Mouse (Mus musculus) midbrain, embryonic 11.5 days (tissue): ENCODE data around the gene Cdon. TPM values are rescaled to one million over a fixed set of nuclear protein-coding genes. Genes with fewer than 3 reads are reported as not detected.

ENCODE experiments used
- ATAC-seq: fragments of 200-750 bp; cut with Nextera tagmentation; 2 replicates; pipeline ENCODE4 v1.8.0; 2017; ENCODE audit warnings: moderate TSS enrichment, moderate library complexity; ENCODE audit not compliant: low FRiP score
- DNase-seq: peaks from one replicate; pipeline ENCODE4 v3.0.0; 2015; ENCODE audit warnings: low spot score; ENCODE audit errors: missing footprints
- H3K27ac ChIP-seq: fragments of 300-500 bp; sonication (generic); 2 replicates; pipeline ENCODE4 v1.5.1; 2014; ENCODE audit warnings: low read depth, low read length
- H3K27me3 ChIP-seq: fragments of 300-500 bp; sonication (generic); 2 replicates; pipeline ENCODE4 v1.6.1; 2014; ENCODE audit warnings: mild to moderate bottlenecking, low read length, moderate library complexity, mixed read lengths; ENCODE audit not compliant: control insufficient read depth, insufficient read depth
- H3K36me3 ChIP-seq: fragments of 300-500 bp; sonication (generic); 2 replicates; pipeline ENCODE4 v1.6.1; 2014; ENCODE audit warnings: mild to moderate bottlenecking, low read length, moderate library complexity, mixed read lengths; ENCODE audit not compliant: control insufficient read depth, insufficient read depth
- H3K4me1 ChIP-seq: fragments of 300-500 bp; sonication (generic); 2 replicates; pipeline ENCODE4 v1.6.1; 2014; ENCODE audit warnings: low read length; ENCODE audit not compliant: control insufficient read depth, insufficient read depth
- H3K4me2 ChIP-seq: fragments of 300-500 bp; sonication (generic); 2 replicates; pipeline ENCODE4 v1.6.1; 2014; ENCODE audit warnings: mild to moderate bottlenecking, moderate library complexity
- H3K4me3 ChIP-seq: fragments of 300-500 bp; sonication (generic); 2 replicates; pipeline ENCODE4 v1.5.1; 2014; ENCODE audit warnings: low read depth, low read length
- H3K9ac ChIP-seq: fragments of 300-500 bp; sonication (generic); 2 replicates; pipeline ENCODE4 v1.6.1; 2014; ENCODE audit warnings: low read length
- H3K9me3 ChIP-seq: fragments of 300-500 bp; sonication (generic); 2 replicates; pipeline ENCODE4 v1.6.1; 2016; ENCODE audit warnings: low read length; ENCODE audit not compliant: control insufficient read depth
- WGBS: fragments of 180-500 bp; shearing (Covaris S2); extraction: QIAGEN DNeasy Blood & Tissue Kit; methylation state at CpG from one replicate; pipeline ENCODE4 v1.1.7; 2014; 5-methylcytosine and 5-hydroxymethylcytosine counted together
- polyA plus RNA-seq: library from polyadenylated mRNA; unstranded; fragments of >200 nt; fragmentation: Nextera tagmentation; extraction: Ambion mirVana; gene quantifications from 2 replicates; pipeline ENCODE4 v1.2.1, GENCODE M21; 2014

Cdon gene
- polyA plus RNA-seq, 1 experiment from 2014 or later: 10.1 TPM

GRCm38 (mm10) chr9:35443618-35444511 is 22.9 kb downstream of the Cdon start:
- Histone ChIP-seq H3K27ac (no peak overlapping the region), H3K27me3 (peaks cover 4% of the 10 kb centered on the region)
- ATAC-seq: 0 out of 2 replicates have a peak, but pooled peaks have one; percentile 11

GRCm38 (mm10) chr9:35444512-35444886 is 23.6 kb downstream of the Cdon start:
- H3K36me3 ChIP-seq: no peaks in the 10 kb centered on the region
- H3K9me3 ChIP-seq: no peaks in the 10 kb centered on the region
- H3K27me3 ChIP-seq: peaks cover 4% of the 10 kb centered on the region; the same call in 1 of the 2 replicates
- peaks cover 21% of the 10 kb centered on the region for H3K4me1 ChIP-seq
- 52% methylated on average over 8 of the region's 8 CpGs for WGBS
- DNase-seq: no peak
- no peak overlapping the region for H3K4me2 ChIP-seq
- H3K27ac ChIP-seq: no peak overlapping the region
- no peak for ATAC-seq
- H3K4me3 ChIP-seq: no peak overlapping the region
- H3K9ac ChIP-seq: no peak overlapping the region

More at GRCm38 (mm10) chr9:35443618-35444511, 22.9 kb downstream of the Cdon start:
- peak; percentile 88 for DNase-seq
- Histone ChIP-seq H3K4me3 (no peak overlapping the region), H3K36me3 (no peaks in the 10 kb centered on the region), H3K9ac (no peak overlapping the region), H3K4me2 (no peak overlapping the region), H3K4me1 (peaks cover 21% of the 10 kb centered on the region), H3K9me3 (no peaks in the 10 kb centered on the region)
- 28% methylated on average over 13 of the region's 13 CpGs for WGBS

- Histone ChIP-seq H3K4me2 (no peak overlapping the region), H3K27me3 (peaks cover 4% of the 10 kb centered on the region; the same call in 1 of the 2 replicates), H3K9ac (no peak overlapping the region), H3K4me3 (no peak overlapping the region), H3K9me3 (no peaks in the 10 kb centered on the region), H3K27ac (no peak overlapping the region), H3K36me3 (no peaks in the 10 kb centered on the region), H3K4me1 (peaks cover 21% of the 10 kb centered on the region)
- DNase-seq (no peak), ATAC-seq (no peak)
- WGBS: 68% methylated on average over 4 of the region's 4 CpGs
Observed at GRCm38 (mm10) chr9:35446916-35447315, 26.0 kb downstream of the Cdon start.

GRCm38 (mm10) chr9:35453311-35453710 is 32.4 kb downstream of the Cdon start:
- no peak overlapping the region for H3K9ac ChIP-seq
- H3K9me3 ChIP-seq: no peaks in the 10 kb centered on the region
- H3K4me2 ChIP-seq: no peak overlapping the region
- no peaks in the 10 kb centered on the region for H3K4me1 ChIP-seq
- no peak overlapping the region for H3K4me3 ChIP-seq
- DNase-seq (no peak), ATAC-seq (no peak)
- 80% methylated on average over 6 of the region's 6 CpGs for WGBS
- no peaks in the 10 kb centered on the region for H3K27me3 ChIP-seq
- no peak overlapping the region for H3K27ac ChIP-seq
- H3K36me3 ChIP-seq: peaks cover 10% of the 10 kb centered on the region

- no peak for DNase-seq
- ATAC-seq: no peak
- Histone ChIP-seq H3K36me3 (peaks cover 16% of the 10 kb centered on the region), H3K4me3 (no peak overlapping the region), H3K9me3 (no peaks in the 10 kb centered on the region), H3K9ac (no peak overlapping the region), H3K27me3 (no peaks in the 10 kb centered on the region), H3K27ac (no peak overlapping the region), H3K4me1 (no peaks in the 10 kb centered on the region), H3K4me2 (no peak overlapping the region)
- 90% methylated on average over 8 of the region's 8 CpGs for WGBS
Observed at GRCm38 (mm10) chr9:35459594-35459993, 38.7 kb downstream of the Cdon start.

GRCm38 (mm10) chr9:35467264-35467817 is 46.4 kb downstream of the Cdon start:
- H3K4me3 ChIP-seq: no peak overlapping the region
- ATAC-seq (no peak), DNase-seq (no peak)
- no peak overlapping the region for H3K9ac ChIP-seq
- H3K4me2 ChIP-seq: no peak overlapping the region
- H3K4me1 ChIP-seq: no peaks in the 10 kb centered on the region
- H3K27ac ChIP-seq: no peak overlapping the region
- no peaks in the 10 kb centered on the region for H3K9me3 ChIP-seq
- 80% methylated on average over 8 of the region's 8 CpGs for WGBS
- H3K36me3 ChIP-seq: peaks cover 12% of the 10 kb centered on the region
- H3K27me3 ChIP-seq: no peaks in the 10 kb centered on the region

- Histone ChIP-seq H3K9me3 (no peaks in the 10 kb centered on the region), H3K9ac (no peak overlapping the region), H3K4me2 (no peak overlapping the region), H3K27ac (no peak overlapping the region), H3K4me3 (no peak overlapping the region), H3K4me1 (no peaks in the 10 kb centered on the region), H3K27me3 (no peaks in the 10 kb centered on the region), H3K36me3 (peaks cover 8% of the 10 kb centered on the region)
- DNase-seq (no peak), ATAC-seq (no peak)
Observed at GRCm38 (mm10) chr9:35468913-35469312, 48.0 kb downstream of the Cdon start.

GRCm38 (mm10) chr9:35474104-35474724 is 53.3 kb downstream of the Cdon start:
- WGBS: 90% methylated on average over 10 of the region's 10 CpGs
- H3K9ac ChIP-seq: no peak overlapping the region
- no peak overlapping the region for H3K4me2 ChIP-seq
- H3K9me3 ChIP-seq: no peaks in the 10 kb centered on the region
- ATAC-seq (no peak), DNase-seq (no peak)
- no peaks in the 10 kb centered on the region for H3K27me3 ChIP-seq
- no peak overlapping the region for H3K27ac ChIP-seq
- H3K36me3 ChIP-seq: peaks cover 14% of the 10 kb centered on the region; the same call in 1 of the 2 replicates
- no peak overlapping the region for H3K4me3 ChIP-seq
- H3K4me1 ChIP-seq: no peaks in the 10 kb centered on the region

- WGBS: 92% methylated on average over 7 of the region's 7 CpGs
- Histone ChIP-seq H3K9me3 (no peaks in the 10 kb centered on the region), H3K4me1 (no peaks in the 10 kb centered on the region), H3K36me3 (peaks cover 12% of the 10 kb centered on the region; the same call in 1 of the 2 replicates), H3K4me2 (no peak overlapping the region), H3K9ac (no peak overlapping the region), H3K27ac (no peak overlapping the region), H3K27me3 (no peaks in the 10 kb centered on the region), H3K4me3 (no peak overlapping the region)
- DNase-seq (no peak), ATAC-seq (no peak)
Observed at GRCm38 (mm10) chr9:35475394-35475793, 54.5 kb downstream of the Cdon start.
